Mouse (Mus musculus): ENCODE data around the gene Zar1l.

- TF ChIP-seq CTCF (IDR thresholded peaks at IDR 0.05; ENCODE audit: extremely low read depth, insufficient read depth, insufficient read length, insufficient replicate concordance), result no peak
- TF ChIP-seq POLR2A (IDR thresholded peaks at IDR 0.05; ENCODE audit: low read depth, low read length), result no peak
These were observed 32.8 kb downstream of the Zar1l start for GRCm38 (mm10) chr5:150485198-150485597.

Data from spleen, adult 2 months (tissue).